Mouse (Mus musculus) lung, adult 2 months (tissue): ENCODE data around the gene Bcl2l15.

Source experiments
- CTCF ChIP-seq: fragments of 200-500 bp; IDR thresholded peaks from 2 replicates; pipeline ENCODE4 v1.5.1; 2011; ENCODE audit warnings: mild to moderate bottlenecking, low read length, control low read depth; ENCODE audit not compliant: insufficient read depth
- POLR2A ChIP-seq: fragments of 200-500 bp; IDR thresholded peaks from 2 replicates; pipeline ENCODE4 v1.6.1; 2011; ENCODE audit warnings: low read depth, mild to moderate bottlenecking, control low read depth, low read length, borderline replicate concordance; ENCODE audit errors: extremely low read depth

GRCm38 (mm10) chr3:103868008-103868407 lies 35.6 kb downstream of the Bcl2l15 start:
- TF ChIP-seq CTCF (no peak), POLR2A (no peak)
